14 mouse cellular contexts compared by ENCODE assay signal in the genomic region with DNA sequence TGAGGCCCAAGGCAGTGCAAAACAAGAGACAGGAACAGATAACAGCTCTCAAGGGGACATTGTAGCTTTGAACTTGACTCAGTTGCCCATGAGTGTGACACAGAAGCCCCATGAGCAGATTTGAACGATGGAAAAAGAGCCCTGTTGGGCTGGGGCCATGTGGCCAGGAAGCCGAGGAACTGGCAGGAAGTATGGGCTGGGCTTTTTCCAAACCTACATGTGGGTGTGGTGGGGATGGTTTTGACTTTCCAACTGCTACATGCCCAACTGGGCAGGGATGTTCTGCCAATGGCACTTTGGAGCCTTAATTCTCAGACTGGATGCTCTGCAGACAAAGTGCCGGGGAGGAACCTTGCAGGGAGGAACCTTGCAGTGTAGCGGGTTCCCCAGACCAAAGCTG.
"Had no signal": no experiment of that assay in that cellular context is flagged by ENCODE, and none has a peak within 500 bp of the region (broad histone marks: within the 10 kb centered on the region; RNA-seq: fewer than 3 reads in every experiment).

No protein-coding gene starts in this region.

- ATAC-seq: midbrain, embryonic 16.5 days had no signal

- DNase-seq: lung, adult 18-20 months; lung, embryonic 14.5 days; lung, postnatal 10 days; lung, postnatal 4 days; midbrain, embryonic 14.5 days; retina, postnatal 1 day; right cerebral cortex, adult 18-20 months; right cerebral cortex, postnatal 25 days; right cerebral cortex, postnatal 4 days; spleen, adult 18-20 months; thymus, adult 18-20 months; thymus, postnatal 14 days; thymus, postnatal 36 days had no signal
